Mouse (Mus musculus) kidney, adult 2 months (tissue): Measurements from ENCODE around the gene Mfsd7a. TPM values are rescaled to one million over a fixed set of nuclear protein-coding genes. Genes with fewer than 3 reads are reported as not detected.

Experiments
- DNase-seq: peaks from one replicate; pipeline ENCODE4 v3.0.0; 2021
- H3K27ac ChIP-seq: fragments of 200-500 bp; 2 replicates; pipeline ENCODE4 v1.5.1; 2012; ENCODE audit warnings: low read depth, low read length, control low read depth, inconsistent platforms; ENCODE audit not compliant: insufficient read depth
- H3K27me3 ChIP-seq: fragments of 200-500 bp; replicated peaks from 2 replicates; pipeline ENCODE4 v1.6.1; 2012; ENCODE audit warnings: mild to moderate bottlenecking, moderate library complexity, low read length, inconsistent platforms; ENCODE audit not compliant: control insufficient read depth, insufficient read depth
- H3K36me3 ChIP-seq: fragments of 200-500 bp; 2 replicates; pipeline ENCODE4 v1.6.1; 2012; ENCODE audit warnings: mild to moderate bottlenecking, moderate library complexity, low read length, inconsistent platforms; ENCODE audit not compliant: control insufficient read depth, insufficient read depth
- H3K4me1 ChIP-seq: fragments of 200-500 bp; 2 replicates; pipeline ENCODE4 v1.6.1; 2011; ENCODE audit warnings: low read length; ENCODE audit not compliant: control insufficient read depth, insufficient read depth
- H3K4me3 ChIP-seq: fragments of 200-500 bp; 2 replicates; pipeline ENCODE4 v1.5.1; 2011; ENCODE audit warnings: mild to moderate bottlenecking, low read depth, low read length, control low read depth; ENCODE audit not compliant: insufficient read depth
- CTCF ChIP-seq: fragments of 200-500 bp; conservative IDR thresholded peaks from 2 replicates; pipeline ENCODE4 v1.5.1; 2011; ENCODE audit warnings: low read depth, mild to moderate bottlenecking, control low read depth, low read length, moderate library complexity, mixed read lengths; ENCODE audit not compliant: insufficient read depth, insufficient read length
- POLR2A ChIP-seq: fragments of 200-500 bp; IDR thresholded peaks from one replicate; pipeline ENCODE4 v1.6.1; 2011; ENCODE audit warnings: low read depth, low read length, control low read depth
- WGBS: fragments of 180-500 bp; shearing (Covaris S2); methylation state at CpG from one replicate; pipeline ENCODE4 v1.1.7; 2018; 5-methylcytosine and 5-hydroxymethylcytosine counted together
- polyA plus RNA-seq: library from polyadenylated mRNA; depleted of rRNA; stranded (reverse); fragments of >200 nt; gene quantifications from 2 replicates; pipeline ENCODE4 v1.2.3, GENCODE M21; 2012

The Mfsd7a gene
- polyA plus RNA-seq, 1 experiment, result 5.0 TPM

DNA sequence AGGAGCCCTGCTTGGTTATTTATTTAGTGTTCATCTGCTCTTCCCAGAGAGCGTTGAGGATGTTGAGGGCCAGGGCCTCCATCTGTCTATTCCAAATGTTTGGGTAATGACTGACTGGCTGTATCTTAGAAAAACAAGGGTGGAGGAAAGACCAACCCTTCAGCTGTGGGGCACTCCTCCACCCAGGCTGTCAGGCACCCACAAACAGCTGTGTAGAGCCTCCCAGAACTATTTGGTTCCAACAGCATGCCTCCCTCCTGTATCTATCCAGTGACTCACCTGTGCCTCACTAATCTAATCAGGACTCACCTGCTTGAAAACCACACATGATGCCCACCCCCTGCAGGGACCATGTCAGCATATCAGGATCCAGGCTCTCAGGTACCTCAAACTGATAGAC, 3.7 kb upstream of the Mfsd7a start:
- Histone ChIP-seq H3K4me3 (no peak overlapping the region), H3K36me3 (no peaks in the 10 kb centered on the region), H3K27me3 (no peaks in the 10 kb centered on the region), H3K27ac (no peak overlapping the region), H3K4me1 (peaks cover 9% of the 10 kb centered on the region; the same call in 1 of the 2 replicates)
- no peak for DNase-seq
- WGBS, result 97% methylated on average over 1 of the region's 1 CpGs
- no peak for TF ChIP-seq POLR2A
- no peak for TF ChIP-seq CTCF

DNA sequence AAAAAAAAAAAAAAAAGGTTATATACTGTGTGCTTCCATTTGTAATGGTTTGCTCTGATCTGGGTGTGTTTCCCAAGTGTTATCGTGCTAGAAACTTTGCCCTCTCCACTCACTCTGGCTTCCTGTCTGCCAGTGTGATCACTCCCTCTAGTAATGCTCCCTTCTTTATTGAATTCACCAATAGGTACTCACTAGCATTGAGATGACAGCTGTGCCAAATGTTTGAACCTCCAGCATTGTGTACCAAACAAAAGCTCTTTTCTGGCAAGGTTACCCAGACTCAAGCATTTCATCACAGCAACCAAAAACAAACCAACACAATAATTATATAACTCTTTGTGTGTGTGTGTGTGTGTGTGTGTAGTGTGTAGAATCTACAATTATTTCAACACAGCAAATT, 2.9 kb upstream of the Mfsd7a start:
- WGBS, result 41% methylated on average over 1 of the region's 1 CpGs
- no peak for DNase-seq
- no peak overlapping the region for H3K4me3 ChIP-seq
- TF ChIP-seq POLR2A, result no peak
- H3K27me3 ChIP-seq, result no peaks in the 10 kb centered on the region
- no peaks in the 10 kb centered on the region for H3K36me3 ChIP-seq
- no peak overlapping the region for H3K27ac ChIP-seq
- peaks cover 9% of the 10 kb centered on the region; the same call in 1 of the 2 replicates for H3K4me1 ChIP-seq

DNA sequence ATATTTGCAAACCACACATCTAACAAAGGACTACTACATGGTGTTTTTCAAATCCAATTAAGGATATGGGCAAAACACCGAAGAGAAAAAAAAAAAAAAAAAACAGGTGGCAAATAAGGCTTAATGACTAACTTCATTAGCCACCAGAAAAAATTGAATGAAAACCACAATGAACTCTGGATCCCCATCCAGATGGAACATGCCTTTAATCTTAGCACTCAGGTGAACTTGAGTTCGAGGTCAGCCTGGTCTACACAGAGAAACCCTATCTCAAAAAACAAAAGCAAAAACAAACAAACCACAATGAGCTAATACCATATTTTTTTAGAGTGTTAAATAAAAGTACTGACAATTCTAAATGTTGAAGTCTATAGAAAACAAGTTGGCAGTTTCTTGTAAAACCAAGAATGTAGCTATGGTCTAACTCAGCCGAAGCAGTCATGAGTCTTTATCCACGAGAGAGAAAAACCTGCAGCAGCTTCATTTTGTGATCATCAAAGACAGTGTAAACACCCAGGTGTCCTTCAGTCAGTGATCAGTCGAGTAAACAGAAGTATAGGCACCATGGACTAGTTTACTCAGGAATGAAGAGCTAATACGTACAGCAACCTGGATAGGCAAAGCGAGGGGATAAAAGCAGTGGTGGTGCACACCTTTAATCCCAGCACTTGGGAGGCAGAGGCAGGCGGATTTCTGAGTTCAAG, 2.3 kb upstream of the Mfsd7a start:
- H3K4me1 ChIP-seq, result peaks cover 9% of the 10 kb centered on the region; the same call in 1 of the 2 replicates
- no peaks in the 10 kb centered on the region for H3K27me3 ChIP-seq
- no peak overlapping the region for H3K4me3 ChIP-seq
- no peaks in the 10 kb centered on the region for H3K36me3 ChIP-seq
- DNase-seq, result peak; percentile 56
- H3K27ac ChIP-seq, result no peak overlapping the region
- TF ChIP-seq POLR2A (no peak), CTCF (no peak)
- 75% methylated on average over 8 of the region's 8 CpGs for WGBS

DNA sequence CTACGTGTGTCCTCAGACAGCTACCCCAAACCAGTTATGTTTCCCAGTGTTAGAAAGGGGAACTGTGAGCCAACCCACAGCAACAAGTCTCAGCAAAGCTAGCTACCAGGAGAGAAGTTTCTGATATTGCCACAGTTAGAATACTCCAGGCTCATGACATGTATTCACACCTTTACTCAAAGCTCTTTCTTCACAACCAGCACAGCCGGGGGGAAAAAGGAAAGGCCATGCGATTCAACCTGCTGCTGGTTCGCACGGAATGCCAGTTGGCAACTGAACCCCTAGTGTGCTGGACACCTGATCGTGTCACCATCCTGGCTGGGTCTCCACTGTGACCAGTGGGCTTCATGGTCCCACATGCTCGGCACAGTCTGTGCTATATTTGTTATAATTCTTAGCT, 834 bp downstream of the Mfsd7a start:
- peaks cover 9% of the 10 kb centered on the region; the same call in 1 of the 2 replicates for H3K4me1 ChIP-seq
- H3K27ac ChIP-seq, result no peak overlapping the region
- no peaks in the 10 kb centered on the region for H3K27me3 ChIP-seq
- TF ChIP-seq POLR2A, result no peak
- no peak for TF ChIP-seq CTCF
- no peak overlapping the region for H3K4me3 ChIP-seq
- H3K36me3 ChIP-seq, result no peaks in the 10 kb centered on the region
- no peak for DNase-seq
- 89% methylated on average over 7 of the region's 7 CpGs for WGBS

GRCm38 (mm10) chr5:108446973-108447372, 1.7 kb downstream of the Mfsd7a start:
- Histone ChIP-seq H3K36me3 (no peaks in the 10 kb centered on the region), H3K4me1 (peaks cover 9% of the 10 kb centered on the region; the same call in 1 of the 2 replicates), H3K27me3 (no peaks in the 10 kb centered on the region), H3K27ac (no peak overlapping the region), H3K4me3 (no peak overlapping the region)
- 84% methylated on average over 3 of the region's 3 CpGs for WGBS
- no peak for DNase-seq
- no peak for TF ChIP-seq CTCF
- no peak for TF ChIP-seq POLR2A

DNA sequence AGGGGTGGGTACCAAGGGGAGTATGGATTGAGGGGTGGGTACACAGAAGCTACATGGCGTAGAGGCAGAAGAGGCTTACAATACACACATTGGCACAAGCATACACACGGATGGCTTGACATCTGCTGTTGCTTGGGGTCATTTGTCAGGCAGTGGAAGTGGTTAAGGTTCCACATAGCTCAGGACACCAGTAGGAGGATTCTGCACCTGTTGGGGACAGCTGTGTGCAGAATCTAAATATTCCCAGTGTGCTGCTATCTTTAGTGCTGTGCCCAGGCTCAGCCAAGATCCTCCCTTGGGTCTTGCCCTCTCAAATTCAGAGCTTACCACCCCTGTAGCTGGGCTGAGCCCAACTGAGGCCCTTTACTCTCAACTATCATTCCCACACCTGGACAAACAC, 12.6 kb downstream of the Mfsd7a start:
- no peaks in the 10 kb centered on the region for H3K27me3 ChIP-seq
- no peak overlapping the region for H3K4me3 ChIP-seq
- no peak for DNase-seq
- H3K36me3 ChIP-seq, result no peaks in the 10 kb centered on the region
- TF ChIP-seq CTCF (no peak), POLR2A (no peak)
- H3K27ac ChIP-seq, result no peak overlapping the region
- WGBS, result 75% methylated on average over 2 of the region's 2 CpGs
- peaks cover 11% of the 10 kb centered on the region; the same call in 1 of the 2 replicates for H3K4me1 ChIP-seq

DNA sequence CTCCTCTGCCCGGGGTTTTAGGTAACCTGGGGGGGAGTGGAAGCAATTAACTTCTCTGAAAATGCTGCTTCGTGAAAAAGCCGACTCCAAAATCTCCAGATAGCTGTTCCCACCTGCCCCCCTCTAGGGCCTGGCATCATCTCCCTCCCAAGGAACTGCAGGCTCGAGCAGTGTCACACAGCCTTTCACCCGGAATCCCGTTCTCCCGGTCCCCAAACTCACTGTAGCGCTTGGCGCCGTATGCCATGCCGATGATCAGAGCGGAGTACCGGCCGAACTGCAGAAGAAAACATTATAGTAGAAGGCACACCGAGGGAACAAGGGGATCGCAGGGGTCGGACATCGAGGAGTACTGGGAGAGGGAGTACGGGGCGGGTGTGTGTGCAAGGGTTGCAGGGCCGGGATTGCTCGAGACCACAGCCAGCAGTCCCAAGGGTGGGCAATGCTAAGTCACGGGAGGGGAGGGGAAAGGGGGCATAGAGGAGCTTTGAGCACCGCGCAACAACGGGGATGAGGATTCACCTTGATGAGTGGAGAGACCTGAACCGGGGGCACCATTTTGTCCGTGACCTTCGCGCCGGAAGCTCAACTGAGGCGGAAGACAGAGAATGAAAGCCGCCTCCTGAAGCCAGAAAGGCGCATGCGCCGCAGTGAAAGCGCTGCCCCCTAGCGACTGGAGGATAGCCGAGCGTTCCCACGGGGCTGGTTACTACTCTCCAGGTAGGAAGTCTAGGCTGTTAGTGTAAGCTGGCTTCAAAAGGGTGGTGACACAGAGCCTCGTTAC, 14.7 kb downstream of the Mfsd7a start, which contains the start of gene Atp5k:
Atp5k (minus strand) TSS at position 645 of the 784 bp plus-strand sequence.
- peak; percentile 97 for DNase-seq
- H3K4me3 ChIP-seq, result peak within 1 kb of the TSS; percentile 84
- WGBS, result under 1% methylated on average over 42 of the region's 42 CpGs

More for the DNA sequence above, 14.7 kb downstream of the Mfsd7a start, which contains the start of gene Atp5k:
- peak within 1 kb of the TSS; percentile 66 for H3K27ac ChIP-seq
- TF ChIP-seq CTCF, result peak; percentile 87
- TF ChIP-seq POLR2A, result peak; percentile 69
- no peaks in the 10 kb centered on the region for H3K27me3 ChIP-seq
- no peaks in the 10 kb centered on the region for H3K36me3 ChIP-seq
- peaks cover 11% of the 10 kb centered on the region; the same call in 1 of the 2 replicates for H3K4me1 ChIP-seq
